Mouse (Mus musculus) embryonic facial prominence, embryonic 13.5 days (tissue): ENCODE data around the gene Nlgn1. TPM values are rescaled to one million over a fixed set of nuclear protein-coding genes. Genes with fewer than 3 reads are reported as not detected.

Experiments
- ATAC-seq: fragments of 200-750 bp; cut with Nextera tagmentation; 2 replicates; pipeline ENCODE4 v1.8.0; 2017; ENCODE audit warnings: low read depth; ENCODE audit not compliant: insufficient number of reproducible peaks, insufficient read depth, low FRiP score, low TSS enrichment
- H3K27ac ChIP-seq: fragments of 300-500 bp; sonication (generic); 2 replicates; pipeline ENCODE4 v1.5.1; 2015; ENCODE audit warnings: moderate library complexity, mild to moderate bottlenecking, inconsistent platforms
- H3K27me3 ChIP-seq: fragments of 300-500 bp; sonication (generic); 2 replicates; pipeline ENCODE4 v1.6.1; 2015; ENCODE audit warnings: mild to moderate bottlenecking, inconsistent platforms
- H3K36me3 ChIP-seq: fragments of 300-500 bp; sonication (generic); 2 replicates; pipeline ENCODE4 v1.6.1; 2015; ENCODE audit warnings: mild to moderate bottlenecking, inconsistent platforms
- H3K4me1 ChIP-seq: fragments of 300-500 bp; sonication (generic); 2 replicates; pipeline ENCODE4 v1.6.1; 2015; ENCODE audit warnings: inconsistent platforms
- H3K4me2 ChIP-seq: fragments of 300-500 bp; sonication (generic); 2 replicates; pipeline ENCODE4 v1.6.1; 2015; ENCODE audit warnings: moderate library complexity, mild to moderate bottlenecking, inconsistent platforms
- H3K4me3 ChIP-seq: fragments of 300-500 bp; sonication (generic); 2 replicates; pipeline ENCODE4 v1.5.1; 2015; ENCODE audit warnings: mild to moderate bottlenecking, inconsistent platforms
- H3K9ac ChIP-seq: fragments of 300-500 bp; sonication (generic); 2 replicates; pipeline ENCODE4 v1.6.1; 2015; ENCODE audit warnings: mild to moderate bottlenecking, inconsistent platforms
- H3K9me3 ChIP-seq: fragments of 300-500 bp; sonication (generic); 2 replicates; pipeline ENCODE4 v1.6.1; 2016; ENCODE audit warnings: inconsistent platforms
- WGBS: fragments of 180-500 bp; shearing (Covaris S2); methylation state at CpG from one replicate; pipeline ENCODE4 v1.1.7; 2015; ENCODE audit warnings: mixed read lengths; 5-methylcytosine and 5-hydroxymethylcytosine counted together
- polyA plus RNA-seq: library from polyadenylated mRNA; unstranded; fragments of >200 nt; fragmentation: Nextera tagmentation; extraction: Ambion mirVana; gene quantifications from 2 replicates; pipeline ENCODE4 v1.2.1, GENCODE M21; 2015

Gene Nlgn1
- polyA plus RNA-seq, 1 experiment from 2014 or later = 2.7 TPM

DNA sequence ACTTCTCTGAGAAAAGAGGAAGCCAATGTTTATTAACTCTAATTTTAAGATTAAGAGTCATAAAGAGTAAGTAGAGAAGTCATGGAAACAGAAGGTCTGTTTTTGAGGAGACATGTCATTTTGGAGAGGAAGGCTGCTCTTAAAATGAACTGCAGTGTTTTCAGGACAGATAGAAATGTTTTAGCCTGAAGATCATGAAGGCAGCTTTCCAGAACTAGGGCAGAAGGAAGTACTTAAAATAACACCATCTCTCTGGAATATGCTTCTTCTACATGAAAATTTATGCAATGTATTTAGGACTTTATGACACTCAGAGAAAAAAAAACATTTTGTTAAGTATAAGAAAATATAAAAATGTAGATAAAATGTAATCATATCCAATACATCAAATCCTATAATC, 905.3 kb downstream of the Nlgn1 start:
- Histone ChIP-seq H3K9ac (no peak overlapping the region), H3K27ac (no peak overlapping the region), H3K36me3 (no peaks in the 10 kb centered on the region), H3K9me3 (no peaks in the 10 kb centered on the region), H3K4me1 (no peaks in the 10 kb centered on the region), H3K27me3 (no peaks in the 10 kb centered on the region), H3K4me3 (no peak overlapping the region), H3K4me2 (no peak overlapping the region)
- ATAC-seq = no peak

- Histone ChIP-seq H3K27ac (no peak overlapping the region), H3K27me3 (no peaks in the 10 kb centered on the region), H3K4me2 (no peak overlapping the region), H3K9ac (no peak overlapping the region), H3K36me3 (no peaks in the 10 kb centered on the region), H3K9me3 (no peaks in the 10 kb centered on the region), H3K4me1 (no peaks in the 10 kb centered on the region), H3K4me3 (no peak overlapping the region)
- ATAC-seq = no peak
- 85% methylated on average over 4 of the region's 4 CpGs for WGBS
Observed at GRCm38 (mm10) chr3:25412003-25412402, 920.3 kb downstream of the Nlgn1 start.
